Mouse (Mus musculus) limb, embryonic 13.5 days (tissue): Measurements from ENCODE around the gene Pibf1. TPM values are rescaled to one million over a fixed set of nuclear protein-coding genes. Genes with fewer than 3 reads are reported as not detected.

ENCODE experiments used
- ATAC-seq: fragments of 200-750 bp; cut with Nextera tagmentation; 2 replicates; pipeline ENCODE4 v1.8.0; 2017; ENCODE audit warnings: low read depth, moderate number of reproducible peaks, moderate TSS enrichment; ENCODE audit not compliant: low FRiP score
- H3K27ac ChIP-seq: fragments of 300-500 bp; sonication (generic); 2 replicates; pipeline ENCODE4 v1.5.1; 2015; ENCODE audit warnings: inconsistent platforms, mild to moderate bottlenecking, moderate library complexity
- H3K27me3 ChIP-seq: fragments of 300-500 bp; sonication (generic); 2 replicates; pipeline ENCODE4 v1.6.1; 2015; ENCODE audit warnings: mild to moderate bottlenecking, inconsistent platforms
- H3K36me3 ChIP-seq: fragments of 300-500 bp; sonication (generic); 2 replicates; pipeline ENCODE4 v1.6.1; 2015; ENCODE audit warnings: inconsistent platforms, mild to moderate bottlenecking, moderate library complexity
- H3K4me1 ChIP-seq: fragments of 300-500 bp; sonication (generic); 2 replicates; pipeline ENCODE4 v1.6.1; 2015; ENCODE audit warnings: inconsistent platforms
- H3K4me2 ChIP-seq: fragments of 300-500 bp; sonication (generic); replicated peaks from 2 replicates; pipeline ENCODE4 v1.6.1; 2015; ENCODE audit warnings: inconsistent platforms, mild to moderate bottlenecking, moderate library complexity
- H3K4me3 ChIP-seq: fragments of 300-500 bp; sonication (generic); 2 replicates; pipeline ENCODE4 v1.5.1; 2015; ENCODE audit warnings: moderate library complexity, mild to moderate bottlenecking, inconsistent platforms
- H3K9ac ChIP-seq: fragments of 300-500 bp; sonication (generic); 2 replicates; pipeline ENCODE4 v1.6.1; 2015; ENCODE audit warnings: mild to moderate bottlenecking, inconsistent platforms
- H3K9me3 ChIP-seq: fragments of 300-500 bp; sonication (generic); 2 replicates; pipeline ENCODE4 v1.6.1; 2016; ENCODE audit warnings: inconsistent platforms
- WGBS: fragments of 180-500 bp; shearing (Covaris S2); methylation state at CpG from one replicate; pipeline ENCODE4 v1.1.7; 2015; 5-methylcytosine and 5-hydroxymethylcytosine counted together
- polyA plus RNA-seq: library from polyadenylated mRNA; unstranded; fragments of >200 nt; fragmentation: Nextera tagmentation; extraction: Ambion mirVana; gene quantifications from 2 replicates; pipeline ENCODE4 v1.2.1, GENCODE M21; 2015

Gene Pibf1
- polyA plus RNA-seq, 1 experiment from 2014 or later, result 21.8 TPM

- no peaks in the 10 kb centered on the region for H3K27me3 ChIP-seq
- H3K27ac ChIP-seq, result no peak overlapping the region
- H3K9me3 ChIP-seq, result no peaks in the 10 kb centered on the region
- no peak for ATAC-seq
- no peak overlapping the region for H3K4me3 ChIP-seq
- no peaks in the 10 kb centered on the region for H3K4me1 ChIP-seq
- 83% methylated on average over 4 of the region's 4 CpGs for WGBS
- peaks cover 30% of the 10 kb centered on the region for H3K36me3 ChIP-seq
- no peak overlapping the region for H3K9ac ChIP-seq
- no peak overlapping the region for H3K4me2 ChIP-seq
These were observed 18.4 kb downstream of the Pibf1 start for GRCm38 (mm10) chr14:99117576-99117975.

- no peak overlapping the region for H3K9ac ChIP-seq
- no peak overlapping the region for H3K4me3 ChIP-seq
- peaks cover 13% of the 10 kb centered on the region for H3K36me3 ChIP-seq
- H3K4me2 ChIP-seq, result no peak overlapping the region
- ATAC-seq, result no peak
- H3K27me3 ChIP-seq, result no peaks in the 10 kb centered on the region
- no peaks in the 10 kb centered on the region for H3K4me1 ChIP-seq
- WGBS, result 88% methylated on average over 11 of the region's 11 CpGs
- H3K9me3 ChIP-seq, result no peaks in the 10 kb centered on the region
- no peak overlapping the region for H3K27ac ChIP-seq
These were observed 22.5 kb downstream of the Pibf1 start for GRCm38 (mm10) chr14:99121584-99122339.

DNA sequence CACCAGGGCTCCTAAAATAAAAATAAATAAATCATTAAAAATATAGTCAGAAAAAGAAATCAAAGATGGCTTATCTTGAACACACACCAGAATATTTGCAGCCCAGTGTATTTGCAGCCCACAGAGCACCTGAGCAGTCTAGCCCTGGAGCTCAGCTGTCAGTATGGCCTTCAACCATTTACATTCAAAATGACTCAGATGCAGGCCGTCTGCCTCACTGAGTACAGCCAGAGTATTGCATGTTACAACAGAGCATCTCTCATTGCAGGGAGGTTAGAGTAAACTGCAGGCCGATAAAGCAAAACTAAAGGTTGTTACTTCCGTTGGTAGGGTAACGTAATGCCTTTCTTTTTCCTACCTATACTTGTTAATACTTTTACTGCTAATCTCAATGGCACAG lies 24.9 kb downstream of the Pibf1 start:
- H3K9me3 ChIP-seq, result no peaks in the 10 kb centered on the region
- WGBS, result 89% methylated on average over 4 of the region's 4 CpGs

DNA sequence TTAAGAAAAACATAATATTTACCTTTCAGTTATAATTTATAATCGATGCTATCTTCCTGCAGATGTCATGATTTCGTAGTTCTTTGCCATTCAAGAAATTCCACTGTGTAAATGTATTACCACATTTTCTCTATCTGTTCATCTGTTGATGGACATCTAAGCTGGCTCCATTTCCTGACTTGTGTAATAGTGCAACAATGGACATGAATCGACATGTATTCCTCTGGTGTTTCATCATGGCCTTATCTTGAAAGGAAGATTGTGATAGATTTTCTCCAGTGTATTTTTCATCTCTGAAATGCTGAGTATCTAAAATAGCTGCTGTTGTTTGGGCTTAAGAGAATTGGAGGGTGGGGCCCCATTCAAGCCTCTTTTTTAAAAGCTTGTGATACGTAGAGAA lies 27.5 kb downstream of the Pibf1 start:
- no peak for ATAC-seq
- WGBS, result 92% methylated on average over 4 of the region's 4 CpGs
- H3K4me3 ChIP-seq, result no peak overlapping the region

More for the DNA sequence above, 24.9 kb downstream of the Pibf1 start:
- no peak overlapping the region for H3K9ac ChIP-seq
- ATAC-seq, result no peak
- H3K4me3 ChIP-seq, result no peak overlapping the region
- peaks cover 9% of the 10 kb centered on the region; the same call in 1 of the 2 replicates for H3K36me3 ChIP-seq
- no peaks in the 10 kb centered on the region for H3K27me3 ChIP-seq
- H3K27ac ChIP-seq, result no peak overlapping the region
- no peak overlapping the region for H3K4me2 ChIP-seq
- no peaks in the 10 kb centered on the region for H3K4me1 ChIP-seq

DNA sequence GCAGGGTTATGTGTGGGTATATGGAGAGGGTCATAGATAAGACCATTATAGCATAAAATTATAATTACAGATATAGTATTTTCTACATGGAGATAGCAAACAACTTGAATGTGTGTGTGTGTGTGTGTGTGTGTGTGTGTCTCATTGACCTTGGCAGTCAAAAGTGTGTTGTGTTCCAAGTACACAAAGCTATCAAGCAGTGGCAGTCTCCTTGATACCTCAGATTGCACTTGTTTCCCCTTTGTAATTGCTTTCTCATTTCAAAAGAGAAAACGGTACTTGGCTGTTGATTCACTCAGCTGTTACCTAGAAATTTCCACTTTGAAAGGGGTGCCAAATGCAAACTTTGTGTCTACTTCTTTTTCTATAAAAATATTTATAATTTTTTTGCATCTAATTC lies 28.3 kb downstream of the Pibf1 start:
- no peak overlapping the region for H3K4me2 ChIP-seq
- H3K9me3 ChIP-seq, result no peaks in the 10 kb centered on the region
- no peaks in the 10 kb centered on the region for H3K27me3 ChIP-seq
- H3K4me3 ChIP-seq, result no peak overlapping the region
- ATAC-seq, result no peak
- H3K36me3 ChIP-seq, result peaks cover 19% of the 10 kb centered on the region
- WGBS, result 83% methylated on average over 1 of the region's 1 CpGs
- H3K9ac ChIP-seq, result no peak overlapping the region
- H3K4me1 ChIP-seq, result no peaks in the 10 kb centered on the region
- H3K27ac ChIP-seq, result no peak overlapping the region

More for the DNA sequence above, 27.5 kb downstream of the Pibf1 start:
- Histone ChIP-seq H3K27me3 (no peaks in the 10 kb centered on the region), H3K4me2 (no peak overlapping the region), H3K4me1 (no peaks in the 10 kb centered on the region), H3K36me3 (peaks cover 19% of the 10 kb centered on the region), H3K9me3 (no peaks in the 10 kb centered on the region), H3K27ac (no peak overlapping the region), H3K9ac (no peak overlapping the region)

DNA sequence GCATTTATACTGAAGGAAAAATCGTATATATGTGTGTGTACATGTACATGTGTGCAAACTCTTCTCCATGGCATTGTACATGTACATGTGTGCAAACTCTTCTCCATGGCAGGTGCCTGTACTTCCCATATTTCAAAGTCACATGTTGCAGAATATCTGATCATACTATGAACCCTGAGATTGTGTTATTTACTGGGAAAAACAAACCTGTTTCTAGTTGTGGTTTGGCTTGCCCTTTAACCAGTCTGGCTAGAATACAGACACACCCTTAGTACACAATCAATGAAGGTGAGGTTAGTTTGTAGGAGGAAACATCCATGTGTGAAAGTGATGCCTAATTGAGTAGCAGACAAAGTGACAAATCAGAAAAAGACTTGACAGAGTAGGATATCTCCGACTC lies 29.8 kb downstream of the Pibf1 start:
- no peak overlapping the region for H3K4me2 ChIP-seq
- 93% methylated on average over 2 of the region's 2 CpGs for WGBS
- H3K9me3 ChIP-seq, result no peaks in the 10 kb centered on the region
- no peaks in the 10 kb centered on the region for H3K4me1 ChIP-seq
- no peak overlapping the region for H3K9ac ChIP-seq
- no peak overlapping the region for H3K4me3 ChIP-seq
- H3K27ac ChIP-seq, result no peak overlapping the region
- H3K27me3 ChIP-seq, result no peaks in the 10 kb centered on the region
- peaks cover 23% of the 10 kb centered on the region for H3K36me3 ChIP-seq
- ATAC-seq, result no peak

DNA sequence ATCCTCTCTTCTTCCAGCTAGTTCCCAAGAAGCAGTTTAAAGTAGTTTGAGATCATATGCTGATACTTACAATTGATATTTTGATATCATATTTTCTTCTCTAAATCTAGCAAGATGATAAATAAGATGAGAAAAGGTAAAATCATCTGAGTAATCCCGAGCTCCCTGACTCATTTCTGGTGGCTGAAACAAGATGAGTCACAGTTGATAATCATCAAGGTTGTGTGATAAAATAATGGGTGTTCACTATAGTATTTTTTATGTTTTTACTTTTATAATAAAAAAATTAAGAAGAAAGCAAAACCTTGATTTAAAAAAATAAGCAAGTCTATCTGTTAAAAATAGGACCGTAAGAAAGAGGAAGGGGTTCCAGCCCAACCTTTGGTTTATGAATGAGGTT lies 34.8 kb downstream of the Pibf1 start:
- peaks cover 32% of the 10 kb centered on the region for H3K36me3 ChIP-seq
- no peaks in the 10 kb centered on the region for H3K27me3 ChIP-seq
- ATAC-seq, result no peak
- no peak overlapping the region for H3K4me3 ChIP-seq
- H3K4me2 ChIP-seq, result no peak overlapping the region
- H3K27ac ChIP-seq, result no peak overlapping the region
- H3K9ac ChIP-seq, result no peak overlapping the region
- H3K4me1 ChIP-seq, result no peaks in the 10 kb centered on the region
- no peaks in the 10 kb centered on the region for H3K9me3 ChIP-seq
- 93% methylated on average over 2 of the region's 2 CpGs for WGBS

DNA sequence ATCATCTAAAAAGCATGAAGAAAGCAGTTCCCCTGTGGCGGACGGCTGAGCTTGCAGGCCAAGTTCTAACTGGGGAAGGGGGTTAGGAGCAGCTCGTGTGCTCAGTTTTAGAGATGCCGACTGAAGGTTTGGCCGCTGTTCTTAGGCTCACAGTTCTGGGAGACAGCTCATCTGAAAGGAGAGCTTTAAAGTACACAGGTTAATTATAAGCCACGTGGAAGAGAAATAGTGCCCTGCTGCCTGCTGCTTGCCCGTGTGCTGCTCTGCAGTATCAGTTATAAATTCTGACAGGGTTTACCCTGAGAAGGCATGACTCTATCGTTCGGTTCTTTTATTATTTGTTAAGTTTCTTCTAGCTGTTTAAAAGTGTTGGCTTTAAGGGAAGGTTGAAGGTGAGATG lies 36.5 kb downstream of the Pibf1 start:
- no peak overlapping the region for H3K4me2 ChIP-seq
- no peak for ATAC-seq
- WGBS, result 90% methylated on average over 9 of the region's 9 CpGs
- no peaks in the 10 kb centered on the region for H3K27me3 ChIP-seq
- no peaks in the 10 kb centered on the region for H3K9me3 ChIP-seq
- H3K9ac ChIP-seq, result no peak overlapping the region
- no peaks in the 10 kb centered on the region for H3K4me1 ChIP-seq
- peaks cover 29% of the 10 kb centered on the region for H3K36me3 ChIP-seq
- H3K4me3 ChIP-seq, result no peak overlapping the region
- H3K27ac ChIP-seq, result no peak overlapping the region

DNA sequence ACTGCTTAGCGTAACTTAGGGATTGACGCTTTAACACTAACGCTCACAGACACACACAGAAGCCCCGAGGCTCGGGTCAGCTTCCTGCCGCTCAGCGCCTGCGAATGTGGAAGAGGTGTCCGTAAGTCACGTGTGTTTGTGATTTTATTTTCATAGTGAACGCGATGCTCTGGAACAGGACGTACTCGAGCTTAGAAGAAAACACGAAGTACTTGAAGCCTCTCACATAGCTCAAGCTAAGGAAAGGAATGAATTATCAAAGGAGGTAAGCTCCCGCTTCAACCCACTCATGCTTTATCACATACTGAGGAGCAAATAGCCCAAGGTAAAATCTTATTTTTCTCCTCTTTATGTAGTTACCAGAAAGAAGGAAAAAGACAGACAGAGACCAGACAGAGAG lies 37.1 kb downstream of the Pibf1 start:
- no peak overlapping the region for H3K4me2 ChIP-seq
- H3K4me3 ChIP-seq, result no peak overlapping the region

DNA sequence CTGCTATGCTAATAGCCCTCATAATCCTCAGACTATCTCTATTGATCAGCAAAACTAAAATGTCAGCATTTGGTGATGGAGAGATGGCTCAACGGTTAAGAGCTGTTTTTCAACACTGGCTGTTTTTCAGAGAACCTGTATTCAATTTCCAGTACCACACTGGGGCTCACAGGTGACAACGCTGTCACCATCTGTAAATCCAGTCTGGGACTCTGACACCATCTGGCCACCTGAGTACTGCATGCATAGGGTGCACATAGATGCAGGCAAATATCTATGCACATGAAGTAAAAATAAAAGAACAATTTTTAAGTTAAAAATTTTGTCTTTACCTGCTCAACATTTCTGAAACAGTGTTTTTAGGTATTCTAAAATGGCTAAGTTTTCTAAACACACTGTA lies 40.8 kb downstream of the Pibf1 start:
- Histone ChIP-seq H3K4me2 (no peak overlapping the region), H3K27ac (no peak overlapping the region), H3K4me1 (no peaks in the 10 kb centered on the region), H3K9me3 (no peaks in the 10 kb centered on the region), H3K4me3 (no peak overlapping the region), H3K9ac (no peak overlapping the region), H3K36me3 (peaks cover 27% of the 10 kb centered on the region), H3K27me3 (no peaks in the 10 kb centered on the region)
- WGBS, result 84% methylated on average over 2 of the region's 2 CpGs
- no peak for ATAC-seq

More for the DNA sequence above, 37.1 kb downstream of the Pibf1 start:
- Histone ChIP-seq H3K36me3 (peaks cover 26% of the 10 kb centered on the region), H3K9ac (no peak overlapping the region), H3K9me3 (no peaks in the 10 kb centered on the region), H3K27me3 (no peaks in the 10 kb centered on the region), H3K27ac (no peak overlapping the region), H3K4me1 (no peaks in the 10 kb centered on the region)
- WGBS, result 84% methylated on average over 16 of the region's 16 CpGs
- ATAC-seq, result no peak

GRCm38 (mm10) chr14:99141786-99142633 lies 42.8 kb downstream of the Pibf1 start:
- Histone ChIP-seq H3K27me3 (no peaks in the 10 kb centered on the region), H3K9me3 (no peaks in the 10 kb centered on the region), H3K36me3 (peaks cover 17% of the 10 kb centered on the region), H3K4me3 (no peak overlapping the region), H3K4me1 (no peaks in the 10 kb centered on the region), H3K4me2 (no peak overlapping the region), H3K27ac (no peak overlapping the region), H3K9ac (no peak overlapping the region)
- peak; percentile 90 for ATAC-seq
- 25% methylated on average over 15 of the region's 15 CpGs for WGBS

- H3K36me3 ChIP-seq, result peaks cover 24% of the 10 kb centered on the region
- H3K9me3 ChIP-seq, result no peaks in the 10 kb centered on the region
- 82% methylated on average over 1 of the region's 1 CpGs for WGBS
- no peaks in the 10 kb centered on the region for H3K4me1 ChIP-seq
- H3K4me2 ChIP-seq, result no peak overlapping the region
- no peak overlapping the region for H3K9ac ChIP-seq
- H3K27me3 ChIP-seq, result no peaks in the 10 kb centered on the region
- no peak overlapping the region for H3K4me3 ChIP-seq
- no peak overlapping the region for H3K27ac ChIP-seq
- no peak for ATAC-seq
These were observed 47.6 kb downstream of the Pibf1 start for GRCm38 (mm10) chr14:99146841-99147240.
